Mouse (Mus musculus) G1E (cell line): ENCODE data around the gene Rnasel.

Experiments used
- CTCF ChIP-seq: IDR thresholded peaks from 2 replicates; pipeline ENCODE4 v1.5.1; 2012; ENCODE audit warnings: low read depth, low read length, inconsistent platforms, mixed read lengths
- POLR2AphosphoS5 ChIP-seq: IDR thresholded peaks from 2 replicates; pipeline ENCODE4 v1.6.1; 2012; ENCODE audit warnings: low read depth, low read length, inconsistent platforms; ENCODE audit not compliant: insufficient replicate concordance

- TF ChIP-seq CTCF (no peak), POLR2AphosphoS5 (no peak)
Measured at GRCm38 (mm10) chr1:153730671-153731070, 18.6 kb upstream of the Rnasel start.
